Mouse (Mus musculus) retina, embryonic 14.5 days (tissue): ENCODE data around the gene Gnaz.
A peak's percentile ranks its signal among the peaks of the same experiment; 100 is the strongest.

Source experiments
- DNase-seq: peaks from one replicate; pipeline ENCODE4 v3.0.0-alpha.2; 2015; ENCODE audit warnings: low spot score

The Gnaz gene

DNA sequence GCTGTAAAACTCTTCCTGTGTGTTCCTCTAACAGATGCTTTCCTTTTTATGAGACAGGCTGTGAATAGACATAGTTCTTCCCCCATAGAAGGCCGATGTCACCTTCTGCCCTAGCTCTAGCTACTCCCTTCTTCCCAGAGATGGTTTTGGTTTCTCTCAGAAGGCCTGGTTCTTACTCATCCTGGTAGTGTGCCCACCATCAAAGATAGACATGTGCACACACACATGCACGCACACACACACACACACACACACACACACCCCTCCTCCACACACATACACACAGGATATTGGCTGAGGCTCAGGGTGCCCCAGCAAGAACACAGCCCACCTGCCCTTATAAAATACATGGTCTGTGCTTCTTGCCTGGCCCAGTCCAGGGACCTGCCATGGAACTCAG, 2.3 kb downstream of the Gnaz start:
- no peak for DNase-seq

DNA sequence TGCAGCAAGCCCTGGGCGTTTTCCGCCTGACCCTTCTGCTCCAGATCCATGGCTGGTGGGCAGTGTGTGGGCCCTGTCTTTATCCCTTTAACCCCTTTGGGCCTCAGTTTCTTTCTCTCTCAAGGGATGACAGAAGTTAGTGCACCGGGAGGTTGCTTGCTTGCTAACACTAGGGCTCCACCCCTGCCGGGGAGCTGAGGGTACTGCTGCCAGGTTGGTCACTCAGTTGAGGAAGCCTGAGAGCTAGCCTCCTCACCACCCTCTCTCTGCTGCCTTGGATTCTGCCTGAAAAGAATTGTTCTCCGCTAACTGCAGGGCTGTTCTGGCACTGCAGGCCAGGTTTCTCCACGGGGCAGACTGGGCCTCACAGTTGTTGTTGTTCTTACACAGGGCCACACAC, 6.0 kb downstream of the Gnaz start:
- no peak for DNase-seq

DNA sequence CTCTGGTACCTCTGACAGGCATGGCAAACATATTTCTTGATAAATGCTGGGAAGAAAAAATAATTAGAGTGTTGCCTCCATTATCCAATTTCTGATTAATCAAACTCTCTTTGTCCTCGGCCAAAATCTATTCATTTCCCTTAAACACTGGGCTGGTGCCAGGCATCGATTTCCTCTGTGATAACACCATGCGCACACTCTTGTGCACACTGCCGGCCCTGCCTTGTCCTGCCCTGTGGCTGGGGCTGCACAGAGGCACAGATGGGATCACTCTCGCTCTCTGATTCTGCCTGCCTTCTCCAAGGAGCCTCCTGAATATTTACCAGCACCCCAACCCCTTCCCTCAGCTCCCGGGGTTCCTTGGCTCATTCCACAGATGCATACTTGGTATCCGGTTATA, 8.6 kb downstream of the Gnaz start:
- no peak for DNase-seq

DNA sequence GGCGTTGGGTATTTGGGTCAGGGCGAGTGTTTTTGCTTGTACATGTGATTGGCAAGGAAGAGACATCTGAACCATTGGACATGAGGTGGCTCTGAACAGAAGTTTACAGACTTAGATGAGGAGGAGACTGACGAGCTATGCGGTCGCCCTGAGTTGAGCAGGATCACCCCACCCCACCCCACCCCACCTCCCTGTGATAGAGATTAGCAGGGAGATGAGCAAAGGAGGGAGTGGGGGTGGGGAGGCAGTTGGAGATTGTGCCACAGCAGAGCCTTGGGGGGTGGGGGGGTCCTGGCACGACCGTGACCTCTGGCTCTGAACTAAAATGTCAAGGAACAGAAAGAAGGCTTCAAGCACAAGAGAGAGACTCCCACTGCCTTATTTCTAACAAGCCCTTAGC, 9.5 kb downstream of the Gnaz start:
- DNase-seq = no peak

DNA sequence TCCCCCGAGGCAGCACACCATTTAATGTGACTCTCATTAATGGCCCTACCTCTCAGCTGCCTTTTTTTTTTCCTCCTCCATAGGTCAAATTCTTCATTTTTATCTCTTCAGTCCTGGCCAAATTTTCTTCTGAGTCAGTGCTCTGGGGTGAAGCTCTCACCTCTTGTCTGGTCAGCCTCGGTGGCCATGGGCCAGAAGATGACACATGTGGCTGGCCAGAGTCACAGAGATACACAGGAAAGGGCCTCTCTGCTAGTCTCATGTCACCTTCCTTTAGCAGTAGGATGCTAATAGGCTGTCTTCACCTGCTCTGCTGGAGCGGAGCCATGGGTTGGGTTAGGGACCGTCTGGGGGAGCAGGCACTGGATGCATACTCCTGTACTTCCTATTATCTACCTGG, 11.1 kb downstream of the Gnaz start:
- no peak for DNase-seq

DNA sequence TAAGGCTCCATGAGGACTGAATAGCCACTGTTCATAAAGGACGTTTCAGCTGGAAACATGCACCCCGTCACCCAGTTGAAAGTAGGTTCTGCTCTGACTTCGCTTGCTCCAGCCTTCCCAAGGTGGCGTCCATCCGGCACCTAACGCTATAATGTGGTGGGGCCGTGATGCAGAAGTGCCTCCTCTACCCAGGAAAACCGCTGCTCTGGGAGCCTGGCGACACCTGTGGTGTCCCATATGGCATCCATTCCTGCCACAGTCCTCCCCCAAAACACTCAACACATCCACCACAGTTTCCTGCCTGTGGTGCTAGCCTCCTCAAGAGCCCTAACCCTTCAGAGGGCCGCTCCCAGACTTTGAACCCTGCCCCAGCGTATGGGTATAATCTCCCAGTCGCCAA, 14.2 kb downstream of the Gnaz start:
- no peak for DNase-seq

DNA sequence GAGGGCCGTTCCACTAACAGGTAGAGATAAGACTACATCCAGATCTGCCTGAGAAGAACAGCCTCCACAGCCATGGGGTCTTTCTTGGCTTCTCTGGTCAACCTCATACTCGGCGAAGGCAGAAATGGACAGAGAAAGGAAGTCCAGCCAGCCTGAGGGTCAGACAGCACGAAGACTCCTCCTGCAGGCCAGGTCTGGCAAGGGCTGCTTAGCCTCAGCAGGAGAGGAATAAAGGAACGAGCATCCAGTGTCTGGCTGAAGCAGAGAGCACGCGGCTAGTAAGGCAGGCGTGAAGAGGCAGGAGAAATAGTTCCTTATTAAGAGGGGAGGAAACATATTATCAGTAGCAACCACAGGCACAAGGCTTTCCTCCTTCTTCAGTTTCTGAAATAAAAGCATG, 16.2 kb downstream of the Gnaz start:
- no peak for DNase-seq

DNA sequence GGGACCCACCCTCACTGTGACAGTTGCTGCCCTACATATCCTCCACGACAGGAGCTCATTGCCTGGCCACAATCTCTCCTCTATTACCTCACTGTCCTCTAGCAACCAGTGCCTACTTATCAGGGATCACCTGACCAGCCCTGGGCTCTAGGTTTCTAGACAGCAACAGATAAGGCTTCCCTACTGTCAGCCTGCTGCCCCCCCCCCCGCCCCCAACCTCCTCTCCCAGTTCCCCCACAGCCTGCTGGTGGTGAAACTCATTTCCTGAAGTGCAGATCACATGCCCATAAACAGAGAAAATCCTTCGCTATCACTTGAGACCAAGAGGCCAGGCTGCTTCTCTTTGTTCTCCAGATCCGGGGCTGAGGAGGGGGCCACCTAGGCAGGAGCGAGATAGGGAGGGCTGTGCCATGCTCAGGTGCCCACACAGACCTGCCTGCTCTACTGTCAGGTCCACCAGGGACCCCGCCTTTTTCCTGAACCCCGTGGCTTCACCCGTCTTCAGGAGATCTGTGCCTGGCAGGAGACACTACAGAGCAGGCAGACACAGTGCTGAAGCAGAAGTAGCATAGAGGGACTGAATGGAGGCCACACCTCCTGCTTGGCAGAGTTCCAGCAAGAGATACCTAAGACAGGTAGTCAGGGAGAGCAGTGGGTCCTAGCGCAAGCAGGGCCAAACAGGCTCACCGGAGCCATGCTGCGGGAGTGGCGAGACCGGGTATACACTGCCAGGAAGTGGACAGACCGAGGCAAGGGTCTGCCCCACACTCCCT, 20.9 kb downstream of the Gnaz start:
- DNase-seq = no peak

DNA sequence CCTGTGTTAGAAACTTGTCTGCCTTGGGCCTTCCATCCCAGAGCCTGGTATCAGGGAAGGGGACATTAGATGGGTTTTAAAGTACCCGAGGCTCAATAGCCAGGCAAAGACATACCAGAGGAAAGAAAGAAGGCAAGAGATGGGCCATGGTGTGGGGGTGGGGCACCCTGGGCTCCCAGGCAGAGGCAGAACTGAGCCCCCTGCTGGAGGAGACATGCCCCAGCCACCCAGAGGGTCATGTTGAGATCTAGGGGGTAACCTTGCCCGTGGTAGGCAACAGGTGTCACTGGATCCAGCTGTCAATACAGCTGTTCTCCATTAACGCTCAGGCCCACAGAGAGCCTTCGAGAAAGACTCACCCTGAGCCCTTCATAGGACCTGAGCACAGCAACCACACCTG, 22.8 kb downstream of the Gnaz start:
- no peak for DNase-seq

DNA sequence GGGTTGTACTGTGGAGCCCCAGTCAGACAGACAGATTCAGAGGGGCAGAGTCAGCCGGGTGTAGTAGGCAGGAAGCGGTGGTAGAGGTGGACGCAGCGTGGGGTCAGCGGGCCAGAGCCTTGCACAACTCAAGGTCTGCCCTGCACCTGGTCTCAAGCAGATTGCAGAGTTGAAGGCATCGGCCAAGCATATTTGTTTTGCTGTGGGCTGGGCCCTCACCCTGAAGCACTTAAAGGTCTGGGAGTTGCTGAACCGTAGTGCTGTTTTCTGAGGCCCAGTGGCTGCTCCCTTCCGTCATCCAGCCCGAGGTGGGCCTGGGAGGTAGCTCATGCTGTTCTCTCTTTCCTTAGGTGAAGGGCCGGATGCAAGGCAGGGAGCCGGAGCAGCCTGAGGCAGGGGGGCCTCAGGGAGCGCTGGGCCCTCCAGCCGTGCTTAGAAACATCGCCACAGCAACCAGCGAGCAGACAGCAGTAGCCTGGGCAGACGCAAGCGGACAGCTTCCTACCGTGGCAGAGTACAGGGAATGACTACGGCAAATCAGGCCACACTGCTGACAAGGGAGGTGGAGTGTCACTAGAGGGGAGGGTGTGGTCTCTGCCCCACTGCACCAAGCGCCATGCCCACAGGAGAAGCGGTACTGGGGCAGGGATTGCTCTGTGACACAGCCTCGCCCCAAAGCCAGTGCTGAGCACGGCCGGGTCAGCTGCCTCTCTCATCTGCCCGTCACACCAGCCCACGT, 23.8 kb downstream of the Gnaz start:
- no peak for DNase-seq

DNA sequence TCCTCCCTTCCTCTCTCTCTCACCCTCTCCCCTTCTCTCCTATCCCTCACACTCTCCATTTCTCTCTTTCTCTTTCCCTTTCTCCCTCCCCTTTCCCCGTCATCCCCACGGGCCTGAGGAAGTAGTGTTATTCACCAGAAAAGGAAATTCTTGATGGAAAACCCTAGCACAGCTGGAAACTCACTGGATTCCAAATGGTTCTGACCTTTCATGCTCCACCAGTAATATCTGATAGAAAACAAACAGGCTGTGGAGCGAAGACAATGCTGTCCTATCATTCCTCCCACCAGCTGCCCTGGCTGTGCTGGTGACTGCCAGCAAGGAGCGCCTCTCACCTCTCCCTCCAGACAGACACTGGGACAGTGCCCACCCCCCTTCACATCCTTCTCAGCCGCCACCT, 27.9 kb downstream of the Gnaz start:
- DNase-seq = peak; percentile 46

DNA sequence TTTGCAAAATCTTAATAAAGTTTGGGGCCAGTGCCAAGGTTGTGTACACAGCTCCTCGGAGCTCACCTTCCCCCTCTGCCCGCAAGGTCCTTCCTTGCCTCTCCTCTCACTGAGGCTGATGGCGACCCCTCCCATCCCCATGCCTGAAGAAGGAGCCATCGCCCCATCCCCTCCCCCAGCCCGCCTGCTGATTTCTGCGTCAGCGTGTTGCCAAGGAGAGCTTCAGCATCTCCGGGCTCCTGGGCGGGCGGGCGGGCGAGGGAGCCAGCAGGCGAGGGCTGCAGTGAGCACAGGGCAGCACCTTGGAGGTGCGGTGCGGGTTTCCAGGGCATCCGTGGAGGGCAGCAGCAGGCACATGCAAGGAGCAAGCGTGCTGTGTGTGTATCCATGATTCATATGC, 28.4 kb downstream of the Gnaz start:
- peak; percentile 68 for DNase-seq

DNA sequence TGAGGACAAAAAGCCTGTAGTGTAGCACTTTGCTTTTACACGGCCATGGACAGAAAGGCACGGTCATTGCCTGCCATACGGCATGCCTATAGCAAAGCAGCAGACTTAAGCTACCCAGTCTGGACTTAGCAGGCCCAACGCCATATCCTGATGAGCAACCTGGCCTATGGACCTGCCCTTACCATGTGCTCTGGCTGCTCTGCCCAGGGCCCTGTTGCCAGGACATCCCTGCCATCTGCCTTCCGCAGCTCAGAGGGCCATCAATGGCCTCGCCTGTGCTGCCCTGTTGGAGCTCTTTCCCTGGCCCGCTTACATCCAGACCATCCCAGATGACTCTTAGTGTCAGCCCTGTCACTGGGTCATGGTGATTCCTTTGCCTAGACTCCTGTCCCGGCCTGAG, 34.4 kb downstream of the Gnaz start:
- DNase-seq = no peak

DNA sequence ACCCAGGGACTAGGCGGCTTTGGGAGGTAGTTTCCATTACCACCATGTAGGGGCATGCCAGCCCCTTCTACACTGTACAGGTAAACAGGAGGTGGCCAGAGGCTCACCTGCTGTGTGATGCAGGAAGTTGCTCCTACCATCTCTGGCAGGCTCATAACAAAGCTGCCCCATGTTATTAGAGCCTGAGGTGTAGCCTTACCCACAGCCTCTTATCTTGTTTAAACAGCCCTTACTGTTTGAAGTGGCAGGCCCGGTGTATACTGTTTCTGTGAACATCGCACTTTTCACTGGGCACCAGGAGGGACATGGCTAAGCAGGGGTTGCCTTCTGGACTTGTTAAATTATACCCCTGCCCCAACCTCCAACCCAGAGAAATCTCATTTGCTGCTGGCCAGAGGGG, 37.1 kb downstream of the Gnaz start:
- DNase-seq = no peak

DNA sequence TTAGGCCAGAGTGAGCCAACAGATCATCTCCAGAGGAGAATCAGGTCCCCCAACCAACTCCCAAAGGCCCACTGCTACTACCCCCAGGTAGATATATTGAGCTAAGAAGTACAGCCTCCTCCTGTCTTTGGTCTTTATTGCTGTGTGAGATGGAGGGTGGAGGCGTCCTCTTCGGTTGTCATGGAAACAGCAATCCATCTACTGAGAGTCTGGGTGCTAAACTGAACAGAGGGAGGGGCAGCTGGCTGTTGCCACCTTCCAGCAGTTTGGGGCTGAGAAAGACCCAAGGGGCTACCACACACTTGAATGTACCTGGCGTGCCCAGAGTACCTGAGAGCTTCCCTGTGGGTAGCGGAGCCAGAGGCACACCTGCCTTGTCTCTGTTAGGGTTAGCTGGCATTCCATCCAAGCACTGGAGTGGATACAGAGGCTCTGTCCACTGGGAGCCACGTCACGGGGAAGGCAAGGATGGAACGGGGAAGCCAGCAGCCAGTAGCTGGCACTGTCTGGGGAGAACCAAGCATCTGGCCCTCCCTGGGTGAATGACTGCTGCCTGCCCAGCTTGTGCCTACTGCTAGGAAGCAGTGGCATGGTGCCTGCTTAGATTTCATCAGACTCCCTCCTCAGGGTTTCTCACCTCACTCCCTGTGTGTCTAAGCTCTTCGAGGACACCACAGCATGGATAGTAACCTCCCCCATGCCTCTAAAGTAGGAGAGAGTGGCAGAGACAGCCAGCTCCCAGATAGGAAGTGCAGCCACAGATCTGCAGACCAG, 40.1 kb downstream of the Gnaz start:
- DNase-seq = no peak

DNA sequence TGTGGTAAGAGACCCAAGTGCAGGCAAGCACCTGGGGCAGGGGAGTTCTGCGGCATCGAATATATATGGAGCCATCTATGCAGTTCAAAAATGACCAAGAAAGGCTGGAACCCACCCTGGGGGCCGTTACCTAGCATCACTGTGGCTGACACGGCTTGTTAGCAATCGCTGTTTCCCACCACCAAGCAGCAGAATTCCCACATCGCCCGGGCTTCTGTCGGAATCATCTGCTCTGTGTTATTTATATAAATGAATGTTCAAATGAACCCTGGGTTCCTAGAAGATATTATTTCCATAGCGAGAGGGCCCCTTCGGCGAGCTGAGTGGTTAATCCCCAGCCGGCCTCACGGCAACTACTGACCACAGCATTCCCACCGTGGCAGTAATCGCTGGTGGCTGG, 43.7 kb downstream of the Gnaz start:
- no peak for DNase-seq

DNA sequence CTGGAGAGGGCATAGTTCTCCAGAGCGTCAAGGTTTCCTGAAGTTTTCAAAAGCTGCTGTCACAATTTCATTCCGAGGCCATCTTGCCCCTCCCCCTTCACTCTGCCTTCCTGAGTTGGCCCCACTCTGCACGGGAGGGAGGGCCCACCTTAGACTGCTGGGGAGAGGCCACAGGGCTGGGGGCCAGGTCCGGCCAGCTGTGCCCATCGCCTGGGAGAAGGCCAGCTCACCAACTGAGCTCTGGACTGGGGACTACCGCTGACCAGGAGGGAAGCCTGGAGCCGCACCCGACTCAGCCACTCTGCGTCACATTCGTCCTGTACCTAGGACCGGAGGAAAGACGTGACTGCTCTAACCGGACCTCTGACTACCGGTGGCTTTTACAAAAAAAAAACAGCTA, 48.5 kb downstream of the Gnaz start:
- DNase-seq = no peak

DNA sequence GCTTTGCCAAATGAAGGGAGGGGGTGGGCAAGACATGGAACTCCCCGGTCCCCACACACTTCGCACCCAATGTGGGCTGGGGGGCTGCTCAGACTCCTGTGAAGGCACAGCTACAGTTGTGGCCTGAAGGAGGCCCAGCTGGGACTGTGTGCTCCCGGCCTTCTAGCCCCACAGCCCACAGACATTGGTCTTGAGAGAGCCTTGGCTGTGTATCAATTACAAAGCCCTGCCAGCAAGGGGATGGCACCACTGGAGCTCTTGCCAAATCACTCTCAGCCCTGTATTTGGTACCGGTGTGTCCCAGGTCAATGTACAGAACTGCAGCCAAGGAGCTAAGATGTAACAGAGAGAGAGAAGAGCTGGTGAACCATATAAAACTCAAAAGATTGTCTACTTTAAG, 49.5 kb downstream of the Gnaz start:
- DNase-seq = no peak

DNA sequence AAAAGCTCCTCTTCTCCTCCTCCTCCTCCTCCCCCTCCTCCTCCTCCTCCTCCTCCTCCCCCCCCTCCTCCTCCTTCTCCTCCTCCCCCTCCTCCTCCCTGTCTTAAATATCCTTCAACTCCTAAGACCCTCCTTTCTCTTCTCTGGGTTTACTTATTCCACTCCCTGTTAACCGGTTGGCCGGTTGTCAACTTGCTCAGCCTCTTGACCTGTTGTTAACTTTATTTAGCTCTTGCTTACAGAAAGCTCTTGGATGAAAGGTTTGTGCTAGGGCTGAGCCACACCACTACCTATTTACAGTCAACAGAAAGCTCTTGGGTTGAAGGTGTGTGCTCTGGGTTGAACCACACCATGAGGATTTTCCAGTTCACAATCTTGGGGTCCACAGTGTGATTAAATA, 53.3 kb downstream of the Gnaz start:
- no peak for DNase-seq

DNA sequence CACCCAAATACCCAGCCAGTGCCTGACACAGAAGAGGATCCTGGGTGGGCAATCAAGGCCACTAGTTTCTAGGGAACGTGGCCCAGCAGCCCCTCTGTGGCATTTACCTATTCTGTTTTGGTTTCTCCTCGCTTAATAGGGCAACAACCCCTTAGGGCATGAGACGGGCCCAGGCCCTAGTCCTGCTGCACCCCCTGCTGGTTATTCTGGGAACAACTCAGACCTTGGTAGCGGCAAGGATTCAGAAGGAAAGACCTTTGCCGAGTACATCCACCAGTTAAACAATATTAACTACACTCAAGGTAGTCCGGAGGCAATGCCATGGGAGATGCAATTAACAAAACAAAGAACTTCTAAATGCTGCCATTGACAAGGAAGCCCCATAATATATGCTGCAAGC, 54.2 kb downstream of the Gnaz start:
- DNase-seq = peak; percentile 88

DNA sequence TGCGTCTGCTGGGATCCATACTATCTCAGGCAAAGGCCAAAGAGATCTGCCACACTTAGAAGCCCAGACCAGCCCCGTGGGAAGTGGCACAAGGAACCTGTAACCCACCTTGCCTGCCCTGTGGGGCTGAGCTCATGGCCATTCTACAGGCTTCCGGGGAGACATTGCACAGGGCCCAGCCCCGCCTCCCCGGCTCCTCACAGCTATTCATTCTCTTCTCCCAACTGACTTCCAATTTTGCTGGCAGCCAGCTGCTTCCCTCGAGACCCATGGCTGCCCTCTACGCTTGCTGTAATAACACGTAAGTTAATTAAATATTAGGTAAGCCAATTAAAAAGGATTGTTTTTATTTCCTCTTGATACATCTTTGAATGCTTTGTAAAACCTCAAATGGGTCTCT, 59.5 kb downstream of the Gnaz start:
- no peak for DNase-seq

DNA sequence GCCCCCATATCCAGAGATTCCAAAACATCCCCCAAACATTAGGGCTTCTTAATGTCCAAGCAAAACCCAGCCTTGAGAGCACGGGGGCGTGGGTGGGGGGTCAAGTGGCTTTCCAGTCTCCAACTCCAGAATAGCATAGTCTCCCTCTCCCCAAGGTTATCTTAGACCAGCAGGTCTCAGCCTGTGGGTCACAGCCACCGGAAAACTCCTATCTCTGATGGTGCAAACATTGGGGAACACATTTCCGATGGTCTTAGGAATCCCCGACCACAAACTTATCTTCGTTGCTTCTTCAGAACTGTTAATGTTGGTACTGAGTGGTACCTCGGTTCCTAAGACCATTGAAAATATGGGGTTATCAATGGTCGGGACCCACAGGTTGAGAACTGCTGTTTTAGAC, 61.8 kb downstream of the Gnaz start:
- DNase-seq = no peak

DNA sequence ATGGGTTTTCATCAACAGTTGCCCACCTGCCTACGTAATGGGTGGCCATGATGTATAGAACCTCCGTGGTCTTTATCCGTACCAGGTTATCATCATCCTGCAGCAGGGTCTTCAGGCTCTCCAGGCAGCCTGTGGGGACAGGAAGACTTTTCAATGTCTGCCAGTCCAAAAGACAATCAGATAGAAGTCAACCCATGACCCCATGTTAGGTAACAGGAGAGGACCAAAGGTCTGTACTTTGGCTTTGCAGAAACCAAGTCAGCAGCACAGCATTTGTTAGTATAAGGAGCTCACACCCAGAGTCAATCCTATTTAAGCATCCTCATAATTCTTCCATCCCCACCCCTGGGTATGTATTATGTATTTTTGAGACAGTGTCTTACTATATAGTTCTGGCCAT, 62.7 kb downstream of the Gnaz start:
- no peak for DNase-seq
